Mouse (Mus musculus) ES-Bruce4 (cell line): Measurements from ENCODE around the gene Kcnj6. TPM values are rescaled to one million over a fixed set of nuclear protein-coding genes. Genes with fewer than 3 reads are reported as not detected.

ENCODE experiments used
- H3K27ac ChIP-seq: 2 replicates; pipeline ENCODE4 v1.5.1; 2012; ENCODE audit warnings: low read length, inconsistent platforms; ENCODE audit not compliant: insufficient read depth
- H3K27me3 ChIP-seq: 2 replicates; pipeline ENCODE4 v1.6.1; 2012; ENCODE audit warnings: mild to moderate bottlenecking, low read length, inconsistent platforms; ENCODE audit not compliant: control insufficient read depth, poor library complexity, insufficient read depth, severe bottlenecking
- H3K36me3 ChIP-seq: 2 replicates; pipeline ENCODE4 v1.6.1; 2012; ENCODE audit warnings: inconsistent platforms, mild to moderate bottlenecking, low read length, moderate library complexity; ENCODE audit not compliant: control insufficient read depth, poor library complexity, insufficient read depth, severe bottlenecking
- H3K4me1 ChIP-seq: one replicate; pipeline ENCODE4 v1.8.1; 2011; ENCODE audit warnings: low read length; ENCODE audit not compliant: control insufficient read depth, insufficient read depth
- H3K4me3 ChIP-seq: 2 replicates; pipeline ENCODE4 v1.5.1; 2011; ENCODE audit warnings: low read depth, mild to moderate bottlenecking, low read length
- H3K9ac ChIP-seq: 2 replicates; pipeline ENCODE4 v1.6.1; 2012; ENCODE audit warnings: low read depth, mild to moderate bottlenecking, inconsistent platforms; ENCODE audit not compliant: poor library complexity, severe bottlenecking
- H3K9me3 ChIP-seq: replicated peaks from 2 replicates; pipeline ENCODE4 v1.6.1; 2012; ENCODE audit warnings: mild to moderate bottlenecking, low read length, inconsistent platforms; ENCODE audit not compliant: control insufficient read depth, poor library complexity, insufficient read depth, severe bottlenecking
- CTCF ChIP-seq: IDR thresholded peaks from one replicate; pipeline ENCODE4 v1.8.1; 2011; ENCODE audit warnings: low read depth, low read length
- EP300 ChIP-seq: IDR thresholded peaks from 2 replicates; pipeline ENCODE4 v1.6.1; 2011; ENCODE audit warnings: low read depth, low read length; ENCODE audit not compliant: insufficient read depth
- POLR2A ChIP-seq: IDR thresholded peaks from one replicate; pipeline ENCODE4 v1.8.1; 2011; ENCODE audit warnings: low read length; ENCODE audit not compliant: insufficient read depth
- polyA plus RNA-seq: library from polyadenylated mRNA; stranded (reverse); fragments of >200 nt; gene quantifications from 2 replicates; pipeline ENCODE4 v1.2.4, GENCODE M21; 2011; ENCODE audit warnings: low read depth; ENCODE audit not compliant: missing spikeins, insufficient read depth, insufficient read length

Gene Kcnj6
- polyA plus RNA-seq, 1 experiment = not detected

- H3K9me3 ChIP-seq = no peaks in the 10 kb centered on the region
- H3K36me3 ChIP-seq = no peaks in the 10 kb centered on the region
- no peak overlapping the region for H3K4me3 ChIP-seq
- TF ChIP-seq EP300 (no peak), POLR2A (no peak), CTCF (no peak)
- H3K4me1 ChIP-seq = no peaks in the 10 kb centered on the region
- no peak overlapping the region for H3K9ac ChIP-seq
- H3K27me3 ChIP-seq = no peaks in the 10 kb centered on the region
- H3K27ac ChIP-seq = no peak overlapping the region
Measured at GRCm38 (mm10) chr16:94890056-94890455, 107.4 kb downstream of the Kcnj6 start.

GRCm38 (mm10) chr16:94888554-94888953 lies 108.9 kb downstream of the Kcnj6 start:
- Histone ChIP-seq H3K36me3 (no peaks in the 10 kb centered on the region), H3K9ac (no peak overlapping the region), H3K4me1 (no peaks in the 10 kb centered on the region), H3K9me3 (no peaks in the 10 kb centered on the region), H3K4me3 (no peak overlapping the region), H3K27ac (no peak overlapping the region), H3K27me3 (no peaks in the 10 kb centered on the region)
- TF ChIP-seq EP300 = no peak
- TF ChIP-seq POLR2A = no peak
- no peak for TF ChIP-seq CTCF

- TF ChIP-seq CTCF (no peak), POLR2A (no peak)
- no peaks in the 10 kb centered on the region for H3K36me3 ChIP-seq
Measured at GRCm38 (mm10) chr16:94886398-94886797, 111.1 kb downstream of the Kcnj6 start.

GRCm38 (mm10) chr16:94885062-94885461 lies 112.4 kb downstream of the Kcnj6 start:
- Histone ChIP-seq H3K36me3 (no peaks in the 10 kb centered on the region), H3K27ac (no peak overlapping the region), H3K4me3 (no peak overlapping the region), H3K9me3 (no peaks in the 10 kb centered on the region), H3K4me1 (no peaks in the 10 kb centered on the region), H3K27me3 (no peaks in the 10 kb centered on the region), H3K9ac (no peak overlapping the region)
- no peak for TF ChIP-seq CTCF

More at GRCm38 (mm10) chr16:94886398-94886797, 111.1 kb downstream of the Kcnj6 start:
- Histone ChIP-seq H3K9ac (no peak overlapping the region), H3K4me3 (no peak overlapping the region), H3K4me1 (no peaks in the 10 kb centered on the region), H3K9me3 (no peaks in the 10 kb centered on the region), H3K27me3 (no peaks in the 10 kb centered on the region), H3K27ac (no peak overlapping the region)

DNA sequence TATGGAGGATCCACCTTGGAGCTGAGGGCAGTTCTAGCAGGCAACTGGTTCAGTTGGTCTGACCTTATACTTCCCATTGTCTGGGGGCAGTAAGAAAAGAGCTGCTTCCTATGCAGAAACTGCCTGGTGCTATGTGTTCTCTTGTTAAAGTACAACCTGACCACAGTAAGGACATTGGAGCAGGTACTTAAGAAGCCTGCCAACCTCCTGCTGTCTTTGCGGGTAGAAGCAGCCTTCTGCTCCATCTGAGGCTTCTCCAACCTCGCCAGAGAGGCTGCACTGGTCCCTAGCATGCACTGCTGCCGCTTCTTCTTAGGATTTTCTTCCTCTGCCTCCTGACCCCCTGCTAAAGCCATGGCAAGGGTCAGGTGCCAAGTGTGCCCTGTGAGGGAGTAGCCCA lies 113.6 kb downstream of the Kcnj6 start:
- no peaks in the 10 kb centered on the region for H3K27me3 ChIP-seq
- H3K4me3 ChIP-seq = no peak overlapping the region
- H3K9ac ChIP-seq = no peak overlapping the region
- H3K9me3 ChIP-seq = no peaks in the 10 kb centered on the region
- no peak for TF ChIP-seq CTCF
- TF ChIP-seq EP300 = no peak
- H3K4me1 ChIP-seq = no peaks in the 10 kb centered on the region
- no peaks in the 10 kb centered on the region for H3K36me3 ChIP-seq
- no peak overlapping the region for H3K27ac ChIP-seq

DNA sequence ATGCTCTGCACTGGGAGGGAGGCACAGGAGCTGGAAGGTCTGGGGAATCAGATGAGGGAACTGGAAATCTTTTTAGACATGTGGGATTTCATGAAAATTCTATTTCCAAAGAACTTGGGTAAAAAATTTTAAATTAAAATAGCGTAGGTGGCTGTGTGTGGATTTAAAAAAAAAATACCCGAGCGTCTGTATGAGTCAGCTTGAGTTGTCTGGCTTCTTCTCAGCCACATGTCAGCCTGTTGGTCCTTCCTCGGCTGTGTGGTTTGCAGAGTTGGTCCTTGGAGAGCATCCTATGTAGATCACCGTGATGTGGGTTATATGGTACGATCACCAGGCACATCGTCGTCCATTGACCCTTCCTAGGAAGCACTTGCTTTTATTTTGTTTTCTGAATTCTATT lies 114.3 kb downstream of the Kcnj6 start:
- TF ChIP-seq EP300 = no peak
- no peak for TF ChIP-seq POLR2A
- no peak for TF ChIP-seq CTCF
- Histone ChIP-seq H3K36me3 (no peaks in the 10 kb centered on the region), H3K4me1 (no peaks in the 10 kb centered on the region), H3K9ac (no peak overlapping the region), H3K27me3 (no peaks in the 10 kb centered on the region), H3K9me3 (no peaks in the 10 kb centered on the region), H3K4me3 (no peak overlapping the region), H3K27ac (no peak overlapping the region)
